Mouse (Mus musculus) liver, embryonic 12.5 days (tissue): Measurements from ENCODE around the gene Nup188. TPM values are rescaled to one million over a fixed set of nuclear protein-coding genes. Genes with fewer than 3 reads are reported as not detected.

Experiments used
- ATAC-seq: fragments of 200-750 bp; cut with Nextera tagmentation; 2 replicates; pipeline ENCODE4 v1.8.0; 2017; ENCODE audit warnings: moderate number of reproducible peaks, mild to moderate bottlenecking, moderate library complexity
- H3K27ac ChIP-seq: fragments of 300-500 bp; sonication (generic); 2 replicates; pipeline ENCODE4 v1.5.1; 2016; ENCODE audit warnings: mild to moderate bottlenecking
- H3K27me3 ChIP-seq: fragments of 300-500 bp; sonication (generic); replicated peaks from 2 replicates; pipeline ENCODE4 v1.6.1; 2016; ENCODE audit warnings: mild to moderate bottlenecking, moderate library complexity
- H3K36me3 ChIP-seq: fragments of 300-500 bp; sonication (generic); 2 replicates; pipeline ENCODE4 v1.6.1; 2016; ENCODE audit warnings: mild to moderate bottlenecking, moderate library complexity
- H3K4me1 ChIP-seq: fragments of 300-500 bp; sonication (generic); 2 replicates; pipeline ENCODE4 v1.6.1; 2016
- H3K4me2 ChIP-seq: fragments of 300-500 bp; sonication (generic); 2 replicates; pipeline ENCODE4 v1.6.1; 2016; ENCODE audit warnings: mild to moderate bottlenecking, moderate library complexity
- H3K4me3 ChIP-seq: fragments of 300-500 bp; sonication (generic); 2 replicates; pipeline ENCODE4 v1.5.1; 2016; ENCODE audit warnings: mild to moderate bottlenecking, moderate library complexity
- H3K9ac ChIP-seq: fragments of 300-500 bp; sonication (generic); 2 replicates; pipeline ENCODE4 v1.6.1; 2016; ENCODE audit warnings: mild to moderate bottlenecking, moderate library complexity
- H3K9me3 ChIP-seq: fragments of 300-500 bp; sonication (generic); replicated peaks from 2 replicates; pipeline ENCODE4 v1.6.1; 2016; ENCODE audit warnings: mild to moderate bottlenecking, moderate library complexity
- WGBS: fragments of 180-500 bp; shearing (Covaris S2); methylation state at CpG from one replicate; pipeline ENCODE4 v1.1.7; 2016; ENCODE audit not compliant: insufficient replicate concordance; 5-methylcytosine and 5-hydroxymethylcytosine counted together
- polyA plus RNA-seq: library from polyadenylated mRNA; unstranded; fragments of >200 nt; fragmentation: Nextera tagmentation; extraction: Ambion mirVana; gene quantifications from 2 replicates; pipeline ENCODE4 v1.2.1, GENCODE M21; 2016

Gene Nup188
- polyA plus RNA-seq, result 23.9 and 25.8 TPM in 2 replicates

GRCm38 (mm10) chr2:30286192-30287026 lies at the start of gene Nup188, which contains the start of gene Dolk:
Nup188 (plus strand) TSS chr2:30286397.
Dolk (minus strand) TSS chr2:30286334.
- Histone ChIP-seq H3K9me3 (0 out of 2 replicates have a peak, but pooled peaks cover 3% of the 10 kb centered on the region), H3K27ac (peak within 1 kb of the TSS; percentile 84), H3K9ac (peak within 1 kb of the TSS; percentile 94), H3K36me3 (peaks cover 34% of the 10 kb centered on the region), H3K27me3 (no peaks in the 10 kb centered on the region), H3K4me1 (peaks cover 42% of the 10 kb centered on the region), H3K4me3 (peak within 1 kb of the TSS; percentile 91), H3K4me2 (peak within 1 kb of the TSS; percentile 92)
- peak; percentile 89 for ATAC-seq
- under 1% methylated on average over 67 of the region's 68 CpGs for WGBS

- Histone ChIP-seq H3K36me3 (peaks cover 18% of the 10 kb centered on the region), H3K9ac (peak overlapping the region; percentile 97), H3K4me1 (peaks cover 47% of the 10 kb centered on the region), H3K9me3 (peaks cover 18% of the 10 kb centered on the region), H3K4me3 (peak overlapping the region; percentile 94), H3K4me2 (peak overlapping the region; percentile 94), H3K27me3 (no peaks in the 10 kb centered on the region), H3K27ac (peak overlapping the region; percentile 91)
- WGBS, result 5% methylated on average over 18 of the region's 18 CpGs
- no peak for ATAC-seq
Observed at GRCm38 (mm10) chr2:30236426-30237198, 49.6 kb upstream of the Nup188 start.

GRCm38 (mm10) chr2:30237199-30237880 lies 48.9 kb upstream of the Nup188 start, which contains the start of gene Lrrc8a:
Lrrc8a (plus strand) TSS chr2:30237715.
- Histone ChIP-seq H3K27me3 (no peaks in the 10 kb centered on the region), H3K36me3 (peaks cover 25% of the 10 kb centered on the region), H3K4me1 (peaks cover 50% of the 10 kb centered on the region), H3K9me3 (peaks cover 12% of the 10 kb centered on the region), H3K4me3 (peak within 1 kb of the TSS; percentile 94), H3K4me2 (peak within 1 kb of the TSS; percentile 94), H3K9ac (peak within 1 kb of the TSS; percentile 97), H3K27ac (peak within 1 kb of the TSS; percentile 91)
- WGBS, result 1% methylated on average over 66 of the region's 67 CpGs
- ATAC-seq, result peak; percentile 95

- under 1% methylated on average over 39 of the region's 42 CpGs for WGBS
- H3K9ac ChIP-seq, result peak overlapping the region; percentile 97
Observed at GRCm38 (mm10) chr2:30237881-30238280, 48.3 kb upstream of the Nup188 start.

GRCm38 (mm10) chr2:30238906-30239465 lies 47.2 kb upstream of the Nup188 start:
- H3K9ac ChIP-seq, result peak overlapping the region; percentile 97
- peak overlapping the region; percentile 94 for H3K4me2 ChIP-seq
- ATAC-seq, result no peak
- peak overlapping the region; percentile 91 for H3K27ac ChIP-seq
- peaks cover 41% of the 10 kb centered on the region for H3K36me3 ChIP-seq
- H3K9me3 ChIP-seq, result no peaks in the 10 kb centered on the region
- H3K4me3 ChIP-seq, result peak overlapping the region; percentile 94
- peaks cover 56% of the 10 kb centered on the region for H3K4me1 ChIP-seq
- H3K27me3 ChIP-seq, result no peaks in the 10 kb centered on the region
- WGBS, result 59% methylated on average over 3 of the region's 3 CpGs

More at GRCm38 (mm10) chr2:30237881-30238280, 48.3 kb upstream of the Nup188 start:
- ATAC-seq, result peak; percentile 86
- Histone ChIP-seq H3K9me3 (peaks cover 6% of the 10 kb centered on the region; the same call in 1 of the 2 replicates), H3K36me3 (peaks cover 30% of the 10 kb centered on the region), H3K27me3 (no peaks in the 10 kb centered on the region), H3K27ac (peak overlapping the region; percentile 91), H3K4me3 (peak overlapping the region; percentile 94), H3K4me2 (peak overlapping the region; percentile 94), H3K4me1 (peaks cover 55% of the 10 kb centered on the region)

GRCm38 (mm10) chr2:30239777-30240176 lies 46.4 kb upstream of the Nup188 start:
- Histone ChIP-seq H3K36me3 (peaks cover 49% of the 10 kb centered on the region), H3K27me3 (no peaks in the 10 kb centered on the region), H3K4me1 (peaks cover 61% of the 10 kb centered on the region), H3K4me2 (peak overlapping the region; percentile 94), H3K9ac (peak overlapping the region; percentile 97), H3K9me3 (no peaks in the 10 kb centered on the region), H3K4me3 (peak overlapping the region; percentile 94; the same call in 1 of the 2 replicates), H3K27ac (peak overlapping the region; percentile 91)
- peak; percentile 11; the same call in 1 of the 2 replicates for ATAC-seq
- 49% methylated on average over 4 of the region's 4 CpGs for WGBS

- peak within 1 kb of the TSS; percentile 94 for H3K4me2 ChIP-seq
- ATAC-seq, result no peak
- H3K9me3 ChIP-seq, result no peaks in the 10 kb centered on the region
- H3K36me3 ChIP-seq, result peaks cover 54% of the 10 kb centered on the region
- H3K4me3 ChIP-seq, result peak within 1 kb of the TSS; percentile 94; the same call in 1 of the 2 replicates
- H3K27me3 ChIP-seq, result no peaks in the 10 kb centered on the region
- H3K9ac ChIP-seq, result peak within 1 kb of the TSS; percentile 97
- H3K27ac ChIP-seq, result peak within 1 kb of the TSS; percentile 91
- peaks cover 66% of the 10 kb centered on the region for H3K4me1 ChIP-seq
- WGBS, result 71% methylated on average over 2 of the region's 2 CpGs
Observed at GRCm38 (mm10) chr2:30240267-30240666, 45.9 kb upstream of the Nup188 start, which contains the start of gene Gm28035. Gm28035 (plus strand) TSS chr2:30240567.

- peaks cover 61% of the 10 kb centered on the region for H3K4me1 ChIP-seq
- no peak overlapping the region for H3K4me3 ChIP-seq
- ATAC-seq, result no peak
- peak overlapping the region; percentile 41; the same call in 1 of the 2 replicates for H3K27ac ChIP-seq
- peaks cover 70% of the 10 kb centered on the region for H3K36me3 ChIP-seq
- H3K4me2 ChIP-seq, result no peak overlapping the region
- 59% methylated on average over 4 of the region's 4 CpGs for WGBS
- no peak overlapping the region for H3K9ac ChIP-seq
- H3K9me3 ChIP-seq, result no peaks in the 10 kb centered on the region
- H3K27me3 ChIP-seq, result no peaks in the 10 kb centered on the region
Observed at GRCm38 (mm10) chr2:30242509-30242908, 43.7 kb upstream of the Nup188 start.

- Histone ChIP-seq H3K4me1 (peaks cover 57% of the 10 kb centered on the region), H3K27ac (0 out of 2 replicates have a peak overlapping the region, but pooled peaks have one; percentile 41), H3K4me3 (no peak overlapping the region), H3K36me3 (peaks cover 79% of the 10 kb centered on the region), H3K27me3 (no peaks in the 10 kb centered on the region), H3K9ac (no peak overlapping the region), H3K9me3 (no peaks in the 10 kb centered on the region), H3K4me2 (no peak overlapping the region)
- WGBS, result 87% methylated on average over 4 of the region's 4 CpGs
- no peak for ATAC-seq
Observed at GRCm38 (mm10) chr2:30243391-30243790, 42.8 kb upstream of the Nup188 start.

GRCm38 (mm10) chr2:30244595-30245178 lies 41.5 kb upstream of the Nup188 start:
- H3K9me3 ChIP-seq, result no peaks in the 10 kb centered on the region
- H3K36me3 ChIP-seq, result peaks cover 91% of the 10 kb centered on the region
- WGBS, result 74% methylated on average over 7 of the region's 7 CpGs
- 0 out of 2 replicates have a peak, but pooled peaks have one; percentile 14 for ATAC-seq
- H3K27ac ChIP-seq, result no peak overlapping the region
- H3K4me3 ChIP-seq, result no peak overlapping the region
- no peak overlapping the region for H3K4me2 ChIP-seq
- no peaks in the 10 kb centered on the region for H3K27me3 ChIP-seq
- H3K9ac ChIP-seq, result no peak overlapping the region
- peaks cover 44% of the 10 kb centered on the region for H3K4me1 ChIP-seq
